Mouse (Mus musculus): Measurements from ENCODE around the gene Map4k3. TPM values are rescaled to one million over a fixed set of nuclear protein-coding genes. Genes with fewer than 3 reads are reported as not detected.

Gene Map4k3
- total RNA-seq, 2 experiments from 2014 or later, result 1.6 to 3.3 TPM

DNA sequence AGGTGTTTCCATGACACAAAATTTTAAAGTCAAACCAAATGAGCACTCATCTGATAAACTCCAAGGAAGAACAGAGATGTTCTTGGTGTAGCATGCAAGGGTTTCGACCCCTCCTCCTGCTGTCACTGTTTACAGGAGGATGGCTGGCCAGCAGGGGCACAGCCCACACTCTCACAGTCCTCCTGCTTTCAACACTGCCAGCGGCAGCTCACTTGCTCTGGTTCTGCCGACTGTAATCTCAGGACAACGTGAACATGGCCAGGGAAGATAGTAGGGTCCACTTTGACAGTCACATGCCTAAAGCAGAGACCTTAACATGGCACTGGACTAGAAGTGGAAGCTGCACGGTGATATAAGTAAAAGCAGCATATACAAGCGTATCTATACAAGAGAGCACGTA is 34.6 kb downstream of the Map4k3 start:
- no peak for ATAC-seq (replicated peaks; ENCODE audit: low FRiP score, low TSS enrichment, poor library complexity, severe bottlenecking)

DNA sequence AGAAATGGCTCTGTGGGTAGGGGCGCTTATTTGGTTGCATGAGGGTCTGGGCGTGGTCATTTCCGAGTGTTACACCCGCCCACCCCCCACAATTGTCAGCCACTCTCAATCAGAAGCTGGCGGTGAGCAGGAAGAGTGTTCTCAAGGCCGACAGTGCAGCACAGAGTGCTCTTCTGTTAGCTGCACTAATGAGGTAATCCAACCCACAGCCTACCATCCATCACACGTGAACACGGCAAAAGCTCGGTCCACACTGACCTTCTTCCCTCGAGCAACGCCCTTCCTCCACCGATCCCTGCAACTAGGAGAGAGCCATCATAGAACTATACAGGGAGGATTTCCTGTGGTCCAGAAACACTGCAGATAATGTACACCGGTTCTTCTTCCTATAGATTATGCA is 36.1 kb downstream of the Map4k3 start:
- no peak for ATAC-seq (replicated peaks; ENCODE audit: low FRiP score, low TSS enrichment, poor library complexity, severe bottlenecking)

DNA sequence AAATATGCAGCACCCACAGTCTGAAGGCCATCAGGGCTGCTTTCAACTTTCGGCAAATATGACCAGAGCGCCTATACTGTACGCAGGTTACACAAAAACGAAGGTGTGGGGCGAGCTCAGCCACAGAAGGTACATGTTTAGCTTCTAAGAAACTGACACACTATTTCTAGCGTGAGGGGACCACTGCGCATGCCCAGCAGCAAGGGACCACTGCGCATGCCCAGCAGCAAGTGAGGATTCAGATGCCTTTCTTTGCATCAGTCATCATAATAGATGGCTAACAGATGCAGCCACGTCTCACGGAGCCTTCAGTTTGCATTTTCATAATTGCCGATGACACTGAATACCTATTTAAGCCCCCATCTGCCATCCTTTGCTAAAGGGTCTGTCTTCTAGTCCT is 39.6 kb downstream of the Map4k3 start:
- no peak for ATAC-seq (replicated peaks; ENCODE audit: low FRiP score, low TSS enrichment, poor library complexity, severe bottlenecking)

DNA sequence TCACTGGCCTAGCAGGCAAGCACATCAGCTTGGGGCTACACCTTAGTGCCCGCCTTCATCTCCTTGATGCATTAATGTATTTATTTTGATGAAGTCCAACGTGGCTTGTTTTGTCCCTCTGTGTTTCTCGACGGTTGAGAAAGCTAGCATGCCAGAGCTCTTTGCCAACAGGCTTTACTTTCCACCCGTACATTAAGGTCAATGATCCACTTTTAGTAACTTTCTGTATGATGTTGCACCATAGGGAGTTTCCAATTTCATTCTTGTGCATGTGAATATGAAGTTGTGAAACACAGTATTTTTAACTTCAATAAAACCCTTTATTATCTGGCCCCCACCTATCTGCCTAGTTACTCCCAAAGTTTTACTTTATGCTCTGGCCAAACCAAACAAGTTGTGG is 42.2 kb downstream of the Map4k3 start:
- no peak for ATAC-seq (replicated peaks; ENCODE audit: low FRiP score, low TSS enrichment, poor library complexity, severe bottlenecking)

DNA sequence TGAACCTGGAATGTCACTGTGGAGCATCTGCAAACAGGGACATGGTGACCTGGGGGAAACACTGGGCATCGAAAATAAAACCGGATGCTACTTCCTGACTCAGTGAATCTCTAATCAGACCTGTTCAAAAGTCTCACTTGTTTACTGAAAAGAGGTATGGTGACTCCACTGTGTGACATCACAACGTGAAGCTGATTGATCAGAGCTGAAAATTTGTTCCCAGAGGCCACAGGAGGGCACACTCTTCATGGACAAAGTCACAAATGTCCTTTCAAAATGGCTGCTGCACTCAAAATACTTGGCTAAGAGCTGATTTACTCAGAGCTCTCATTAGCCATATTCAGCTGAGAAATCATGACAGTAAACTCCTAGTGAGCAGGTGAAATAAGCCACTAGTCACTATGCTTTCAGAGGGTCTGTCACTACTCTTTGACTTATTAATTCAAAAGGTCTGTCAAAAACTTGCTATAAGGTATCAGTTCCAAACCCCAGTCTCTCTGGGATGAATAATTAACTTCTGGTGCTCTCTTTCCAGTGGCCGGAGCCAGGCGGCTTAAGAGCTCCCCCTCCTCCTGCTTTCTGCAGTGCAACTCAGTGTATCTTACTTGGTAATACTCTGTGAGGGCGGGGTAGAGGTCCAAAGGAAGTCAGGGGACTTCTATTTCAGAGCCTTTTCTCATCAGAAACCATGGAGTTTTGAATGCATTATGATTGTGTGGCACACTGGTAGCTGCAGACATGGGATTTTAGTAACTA is 44.3 kb downstream of the Map4k3 start:
- peak; percentile 44; the same call in 1 of the 2 replicates for ATAC-seq (replicated peaks; ENCODE audit: low FRiP score, low TSS enrichment, poor library complexity, severe bottlenecking)

DNA sequence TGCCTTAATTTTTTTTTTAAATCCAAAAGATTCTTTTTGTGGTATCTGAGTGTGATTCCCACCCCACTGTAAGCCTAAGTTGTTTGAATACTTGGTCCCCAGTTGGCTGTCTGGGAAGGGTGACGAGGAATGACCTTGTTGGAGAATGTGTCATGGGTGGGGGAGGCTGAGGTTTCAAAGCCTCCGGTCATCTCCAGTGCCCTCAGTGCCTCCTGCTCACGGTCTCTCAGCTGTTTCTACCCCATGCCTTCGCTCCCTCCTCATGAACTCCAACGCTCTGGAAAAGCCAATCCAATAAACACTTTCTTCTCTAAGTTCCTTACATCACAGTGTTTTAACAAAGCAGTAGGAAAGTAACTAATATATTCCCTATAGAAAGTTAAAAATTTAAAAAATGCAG is 45.2 kb downstream of the Map4k3 start:
- no peak for ATAC-seq (replicated peaks; ENCODE audit: low FRiP score, low TSS enrichment, poor library complexity, severe bottlenecking)

DNA sequence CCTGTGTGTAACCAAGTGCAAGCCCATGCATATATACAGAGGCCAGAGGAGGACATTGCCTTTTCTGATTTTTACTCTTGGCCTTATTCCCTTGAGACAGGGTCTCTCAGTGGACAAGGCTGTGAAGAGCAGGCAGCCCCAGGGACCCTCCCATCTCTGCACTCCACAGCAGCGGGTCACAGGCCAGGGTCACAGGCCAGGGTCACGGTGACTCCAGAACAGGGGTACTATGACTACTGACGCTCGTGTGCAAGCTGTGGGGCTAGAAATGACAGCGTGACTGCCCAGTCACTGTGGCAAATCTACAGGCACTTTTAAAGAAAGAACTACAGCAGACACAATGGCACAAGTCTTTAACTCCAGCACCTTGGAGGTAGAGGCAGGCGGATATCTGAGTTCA is 50.1 kb downstream of the Map4k3 start:
- no peak for ATAC-seq (replicated peaks; ENCODE audit: low FRiP score, low TSS enrichment, poor library complexity, severe bottlenecking)

DNA sequence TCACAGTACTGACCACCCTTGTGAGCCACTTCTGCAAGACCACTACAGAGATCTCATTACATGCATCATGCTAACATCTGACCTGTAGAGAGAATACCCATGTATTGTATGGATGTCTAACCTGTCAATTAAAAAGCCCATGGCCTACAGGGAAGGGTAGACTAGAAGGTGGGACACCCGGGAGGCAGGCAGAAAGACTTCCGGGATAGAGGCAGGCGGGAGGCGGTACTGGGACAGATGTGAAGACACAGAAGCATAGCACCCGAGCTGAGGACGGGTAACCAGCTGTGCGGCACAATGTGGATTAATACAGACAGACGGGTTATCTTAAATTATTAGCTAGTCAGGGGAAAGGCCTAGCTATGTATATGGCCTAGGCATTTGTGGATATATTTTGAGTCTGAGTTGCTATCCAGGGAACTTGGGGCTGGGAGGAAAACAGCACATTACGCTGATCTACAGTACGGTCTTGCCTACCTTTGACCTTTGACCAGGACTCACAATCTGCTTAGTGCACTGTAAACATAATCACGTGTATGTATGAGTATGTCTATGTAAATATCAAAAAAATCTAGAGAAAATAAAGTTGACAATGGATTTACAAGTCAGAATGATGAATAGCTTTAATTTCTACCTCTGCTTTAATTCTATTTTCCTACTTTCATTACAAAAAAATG is 51.3 kb downstream of the Map4k3 start:
- no peak for ATAC-seq (replicated peaks; ENCODE audit: low FRiP score, low TSS enrichment, poor library complexity, severe bottlenecking)

DNA sequence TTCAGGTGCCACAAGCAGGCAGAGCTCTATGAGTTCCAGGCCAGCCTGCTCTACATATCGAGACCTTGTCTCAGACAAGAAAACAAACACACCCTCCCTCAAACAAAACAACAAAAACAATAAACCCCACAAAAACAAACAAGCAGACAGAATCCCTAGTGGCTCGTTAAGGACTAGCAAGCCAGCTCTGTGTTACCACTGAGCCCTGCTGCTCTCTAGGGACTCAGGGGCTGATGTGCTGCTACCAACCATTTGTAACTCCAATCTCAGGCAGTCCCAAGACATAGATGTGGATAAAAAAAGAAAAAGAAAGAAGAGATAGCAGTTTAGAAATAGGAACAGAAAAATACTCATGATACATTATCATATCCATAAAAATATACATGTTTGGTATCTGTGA is 52.1 kb downstream of the Map4k3 start:
- no peak for ATAC-seq (replicated peaks; ENCODE audit: low FRiP score, low TSS enrichment, poor library complexity, severe bottlenecking)

DNA sequence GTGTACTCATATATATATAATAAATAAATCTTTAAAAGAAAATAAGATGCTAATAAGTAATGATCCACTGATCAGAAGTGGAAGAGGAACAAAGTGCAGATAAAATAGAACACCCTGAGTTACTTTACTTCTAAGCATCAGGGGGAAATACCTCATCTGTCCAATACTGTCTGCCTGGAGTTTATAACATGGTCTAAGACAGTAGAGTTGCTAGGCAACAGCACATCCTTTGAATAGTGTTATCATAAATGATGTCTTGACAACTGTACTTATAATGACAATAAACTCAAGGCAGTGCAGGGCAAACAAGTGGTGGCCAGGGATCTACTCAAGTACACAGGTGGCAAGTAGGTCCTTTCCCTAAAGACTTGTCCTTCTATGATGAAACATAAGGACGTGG is 57.9 kb downstream of the Map4k3 start:
- ATAC-seq (replicated peaks; ENCODE audit: low FRiP score, low TSS enrichment, poor library complexity, severe bottlenecking), result no peak

DNA sequence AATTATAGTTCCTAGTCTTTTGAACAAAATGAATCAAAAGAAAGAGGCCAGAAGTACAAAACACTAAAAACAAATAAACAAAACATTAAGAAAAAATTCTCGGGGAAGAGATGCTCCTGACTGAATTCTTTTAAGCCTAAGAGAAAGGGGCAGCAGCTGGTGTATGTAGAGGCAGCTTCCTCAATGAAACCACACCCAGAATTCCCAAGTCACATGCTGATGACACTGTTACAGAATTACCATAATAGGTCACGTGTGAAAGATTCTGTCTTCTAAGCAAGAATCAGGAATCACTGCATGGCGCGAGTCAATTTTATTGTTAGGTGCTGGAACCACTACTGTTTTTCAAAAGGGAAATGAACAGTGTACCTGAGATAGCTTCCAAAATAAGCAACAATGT is 64.7 kb downstream of the Map4k3 start:
- no peak for ATAC-seq (replicated peaks; ENCODE audit: low FRiP score, low TSS enrichment, poor library complexity, severe bottlenecking)

DNA sequence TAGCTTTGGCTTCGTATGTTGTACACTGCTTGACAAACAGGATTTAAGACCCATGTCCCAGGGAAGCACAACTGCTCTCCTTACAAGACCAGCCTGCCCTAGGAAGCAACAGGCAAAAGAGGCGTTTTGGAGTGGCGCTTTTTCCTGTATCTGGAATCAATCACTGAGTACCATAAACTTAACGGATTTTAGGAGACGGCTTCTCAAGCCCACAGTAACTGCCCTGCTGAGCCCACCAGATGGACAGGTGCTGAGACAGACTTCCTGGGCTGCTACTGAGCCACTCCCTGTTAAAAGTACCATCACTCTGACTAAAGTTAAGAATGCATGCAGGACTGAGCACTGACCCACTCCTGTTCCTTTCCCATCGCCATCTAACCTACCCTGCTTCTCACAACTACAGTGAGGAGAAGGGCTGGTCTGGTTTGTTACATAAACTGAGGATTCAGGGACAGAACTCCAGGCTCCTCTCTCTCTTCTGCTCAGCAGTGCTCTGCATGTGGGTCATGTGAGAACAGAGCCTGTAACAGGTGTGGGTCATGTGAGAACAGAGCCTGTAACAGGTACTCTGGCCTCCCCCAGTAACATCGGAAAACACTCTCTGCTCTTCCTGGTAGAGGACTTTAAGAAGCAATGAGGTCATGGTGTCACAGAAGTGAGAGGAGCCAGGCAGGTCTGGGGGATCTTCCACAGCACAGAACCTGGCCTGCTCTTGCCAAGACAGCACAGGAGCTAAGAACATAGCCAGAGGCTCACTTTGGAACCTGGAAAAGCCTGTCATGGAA is 65.3 kb downstream of the Map4k3 start:
- no peak for ATAC-seq (replicated peaks; ENCODE audit: low FRiP score, low TSS enrichment, poor library complexity, severe bottlenecking)

DNA sequence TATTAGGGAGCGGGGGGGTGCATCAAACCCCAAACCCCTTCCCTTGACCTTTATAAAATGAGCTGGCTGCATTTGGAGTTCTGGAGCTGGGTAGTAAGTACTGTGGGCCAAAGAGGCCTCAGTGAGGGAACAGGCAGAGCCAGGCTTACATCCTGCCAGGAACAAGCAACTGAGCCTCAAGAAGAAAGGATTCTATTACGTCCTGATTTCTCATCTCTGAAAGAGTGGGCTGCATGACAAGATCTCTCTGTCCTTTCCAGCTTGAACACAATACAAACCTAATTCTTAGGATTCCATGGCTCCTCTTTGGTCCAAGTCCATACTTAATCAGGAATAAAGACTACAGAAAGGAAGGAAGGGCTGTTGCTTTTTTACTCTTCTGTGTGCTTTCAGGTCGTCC is 66.4 kb downstream of the Map4k3 start:
- ATAC-seq (replicated peaks; ENCODE audit: low FRiP score, low TSS enrichment, poor library complexity, severe bottlenecking), result no peak

DNA sequence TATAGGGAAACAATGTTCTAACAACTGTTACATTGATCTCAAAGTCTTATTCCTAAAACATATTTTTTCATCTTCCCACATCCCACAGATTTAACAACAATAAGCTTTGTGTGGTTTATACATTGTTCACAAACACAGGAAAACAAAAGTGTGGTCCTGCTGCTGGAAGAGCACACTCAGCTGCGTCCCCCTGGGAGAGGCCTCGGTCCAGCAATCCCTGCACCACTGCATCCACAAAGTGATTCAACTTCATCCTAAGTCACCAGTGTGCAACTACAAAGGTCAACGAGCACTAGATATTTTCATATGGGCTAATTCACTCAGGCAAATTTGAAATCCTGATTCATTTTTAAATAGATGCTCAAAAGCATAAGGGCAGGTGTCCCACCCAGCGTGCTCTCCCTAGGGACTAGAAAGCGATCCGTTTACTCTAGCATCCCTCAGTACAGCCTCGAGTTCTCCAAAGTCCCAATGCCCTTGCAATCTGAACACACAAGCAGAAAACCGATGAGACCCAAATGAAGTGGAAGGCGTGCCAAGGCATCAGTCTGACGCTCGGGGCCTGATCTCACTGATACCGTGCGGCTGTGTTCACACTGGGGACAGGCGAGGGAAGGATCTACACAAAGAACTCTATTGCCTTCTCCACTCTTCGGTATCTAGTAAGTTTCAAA is 67.4 kb downstream of the Map4k3 start:
- no peak for ATAC-seq (replicated peaks; ENCODE audit: low FRiP score, low TSS enrichment, poor library complexity, severe bottlenecking)

DNA sequence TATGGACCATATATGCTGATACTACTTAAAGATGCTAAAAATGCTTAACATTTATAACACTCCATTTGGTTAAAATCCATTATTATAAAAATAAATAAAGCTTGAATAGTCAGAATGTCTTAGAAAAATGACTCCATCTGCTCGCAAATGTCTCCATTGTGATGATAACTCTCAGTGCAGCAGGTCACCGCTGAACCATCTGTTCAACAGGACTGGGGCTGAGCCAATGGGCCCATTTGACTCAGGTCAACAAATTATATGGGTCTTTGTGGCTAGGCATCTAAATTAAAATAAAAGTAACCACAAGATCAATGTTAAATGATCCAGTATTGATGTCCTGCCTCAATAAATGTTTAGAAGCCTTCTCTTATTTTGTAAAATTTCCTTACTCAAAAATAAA is 68.1 kb downstream of the Map4k3 start:
- ATAC-seq (replicated peaks; ENCODE audit: low FRiP score, low TSS enrichment, poor library complexity, severe bottlenecking), result no peak

DNA sequence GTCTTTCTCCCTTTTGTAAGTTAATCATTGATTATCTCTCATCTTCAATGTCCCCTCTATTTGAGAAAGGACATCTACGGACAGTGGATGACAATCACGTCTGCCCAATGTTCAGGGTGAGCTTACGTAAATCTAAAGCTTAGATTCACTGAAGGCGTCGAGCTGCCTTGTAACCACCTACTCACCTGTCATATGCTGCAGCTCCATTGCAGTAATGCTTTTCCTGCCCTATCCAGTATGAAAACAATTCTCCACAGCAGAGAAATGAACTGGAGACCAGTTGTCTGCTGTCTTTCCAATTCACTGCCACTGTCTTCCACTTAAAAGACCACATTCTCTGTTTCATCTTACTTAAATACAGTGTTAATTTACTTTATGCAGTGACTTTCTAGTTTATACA is 68.5 kb downstream of the Map4k3 start:
- no peak for ATAC-seq (replicated peaks; ENCODE audit: low FRiP score, low TSS enrichment, poor library complexity, severe bottlenecking)

DNA sequence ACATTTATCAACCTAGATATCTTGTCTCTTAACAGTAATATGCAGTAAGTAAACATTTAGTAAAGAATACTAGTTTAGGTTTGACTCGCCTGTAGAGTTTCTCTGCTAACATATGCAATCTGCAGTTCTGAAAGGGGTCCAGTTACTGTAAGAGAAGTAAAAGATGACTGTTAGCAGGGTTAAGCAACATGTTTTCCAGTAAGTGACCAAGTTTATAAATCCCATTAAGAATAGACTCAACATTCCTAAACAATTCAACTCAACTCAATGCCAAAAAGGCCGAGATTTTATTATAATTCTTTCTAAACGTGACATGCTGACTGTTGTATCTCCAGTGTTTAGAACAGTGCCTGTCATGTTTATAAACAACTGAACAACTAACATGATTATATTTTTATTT is 74.0 kb downstream of the Map4k3 start:
- no peak for ATAC-seq (replicated peaks; ENCODE audit: low FRiP score, low TSS enrichment, poor library complexity, severe bottlenecking)

DNA sequence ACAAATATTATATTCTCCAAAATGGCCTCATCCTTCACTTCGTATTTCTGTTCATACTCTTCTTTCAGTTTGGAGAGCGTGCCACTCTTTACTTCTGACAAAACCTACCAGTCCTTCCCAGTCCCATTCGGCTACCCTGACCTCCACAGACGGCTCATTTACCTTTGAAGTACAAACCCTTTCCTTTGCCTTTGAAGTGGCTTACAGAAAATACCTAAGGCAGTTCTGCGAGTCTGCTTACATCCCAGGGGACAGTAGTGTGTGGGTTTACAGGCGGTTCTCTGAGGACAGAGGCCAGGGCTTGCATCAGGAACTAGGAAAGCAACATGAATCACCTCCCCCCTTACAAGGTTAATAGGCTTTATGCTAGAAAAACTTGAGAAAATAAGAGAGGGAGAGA is 75.5 kb downstream of the Map4k3 start:
- no peak for ATAC-seq (replicated peaks; ENCODE audit: low FRiP score, low TSS enrichment, poor library complexity, severe bottlenecking)

DNA sequence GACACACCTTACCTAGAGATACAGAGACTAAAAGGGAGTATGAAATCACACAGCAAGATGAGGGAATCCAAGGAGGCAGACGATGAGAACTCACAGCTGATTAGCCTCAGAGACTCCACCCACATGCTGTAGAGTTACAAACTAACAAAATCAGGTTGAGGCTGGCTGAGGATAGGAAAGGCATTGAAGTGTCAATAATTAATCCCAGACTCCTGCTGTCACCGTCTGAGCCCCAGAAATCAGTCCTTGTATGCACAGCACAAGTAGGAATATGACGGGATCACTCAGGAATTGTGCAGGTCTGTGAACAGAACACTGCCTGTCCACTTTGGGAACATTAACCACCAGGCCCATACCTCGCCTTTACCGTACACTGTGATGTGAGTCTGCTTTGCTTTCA is 81.4 kb downstream of the Map4k3 start:
- no peak for ATAC-seq (replicated peaks; ENCODE audit: low FRiP score, low TSS enrichment, poor library complexity, severe bottlenecking)

DNA sequence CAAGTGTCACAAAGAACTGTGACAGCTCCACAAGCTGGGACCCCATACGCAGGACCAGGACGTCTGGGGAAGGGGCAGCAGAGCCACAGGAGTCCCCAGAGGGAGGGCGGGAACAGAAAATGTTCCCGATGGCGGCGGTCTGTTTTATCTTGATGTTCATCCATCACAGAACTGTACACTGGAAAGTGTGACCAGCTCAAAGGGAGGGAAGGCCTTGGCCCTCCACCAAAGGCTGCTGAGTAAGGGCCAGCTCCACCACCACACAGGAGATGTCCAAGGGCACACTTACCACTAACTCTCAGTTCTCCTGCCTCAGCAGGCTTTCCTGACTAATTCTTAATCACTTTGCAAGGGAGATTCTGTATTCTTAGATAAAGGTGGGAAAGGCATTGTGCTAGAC is 82.2 kb downstream of the Map4k3 start:
- no peak for ATAC-seq (replicated peaks; ENCODE audit: low FRiP score, low TSS enrichment, poor library complexity, severe bottlenecking)
